Mouse (Mus musculus): ENCODE data around the gene Adat1. TPM values are rescaled to one million over a fixed set of nuclear protein-coding genes. Genes with fewer than 3 reads are reported as not detected.
A peak's percentile ranks its signal among the peaks of the same experiment; 100 is the strongest.

Gene Adat1
- total and polyA plus RNA-seq, 2 experiments from 2014 or later, result 3.8 to 4.7 TPM

- ATAC-seq (peak; percentile 99), DNase-seq (ENCODE audit: low spot score) (peak; percentile 95)
- Histone ChIP-seq H3K36me3 (ENCODE audit: insufficient read depth, low read length) (0 out of 2 replicates have a peak, but pooled peaks cover 5% of the 10 kb centered on the region), H3K27me3 (ENCODE audit: insufficient read depth, low read length) (no peaks in the 10 kb centered on the region), H3K4me1 (ENCODE audit: insufficient read depth, low read length) (peaks cover 12% of the 10 kb centered on the region), H3K4me2 (ENCODE audit: low read depth, low read length) (peak within 1 kb of the TSS; percentile 95), H3K4me3 (ENCODE audit: low read length) (peak within 1 kb of the TSS; percentile 83), H3K9ac (replicated peaks; ENCODE audit: low read length) (peak within 1 kb of the TSS; percentile 78), H3K27ac (peak within 1 kb of the TSS; percentile 82), H3K9me3 (ENCODE audit: low read length) (no peaks in the 10 kb centered on the region)
- WGBS, result under 1% methylated on average over 52 of the region's 53 CpGs
- peak; percentile 52 for TF ChIP-seq CTCF (IDR thresholded peaks at IDR 0.05; ENCODE audit: low read depth)
Measured at GRCm38 (mm10) chr8:111933348-111934076, 58.6 kb downstream of the Adat1 start, which contains the start of gene Tmem231. TSS of gene Tmem231 (minus strand) at chr8:111933881.

- no peak for ATAC-seq
- 25% methylated on average over 19 of the region's 19 CpGs for WGBS
- TF ChIP-seq CTCF (IDR thresholded peaks at IDR 0.05; ENCODE audit: low read depth), result no peak
Measured at GRCm38 (mm10) chr8:111932580-111933336, 59.3 kb downstream of the Adat1 start.

GRCm38 (mm10) chr8:111931721-111932120 lies 60.4 kb downstream of the Adat1 start:
- ATAC-seq (no peak), DNase-seq (ENCODE audit: low spot score) (no peak)
- Histone ChIP-seq H3K9me3 (ENCODE audit: low read length) (no peaks in the 10 kb centered on the region), H3K9ac (replicated peaks; ENCODE audit: low read length) (no peak overlapping the region), H3K4me1 (ENCODE audit: insufficient read depth, low read length) (peaks cover 12% of the 10 kb centered on the region), H3K27me3 (ENCODE audit: insufficient read depth, low read length) (no peaks in the 10 kb centered on the region), H3K27ac (no peak overlapping the region), H3K4me2 (ENCODE audit: low read depth, low read length) (no peak overlapping the region), H3K4me3 (ENCODE audit: low read length) (no peak overlapping the region), H3K36me3 (ENCODE audit: insufficient read depth, low read length) (0 out of 2 replicates have a peak, but pooled peaks cover 5% of the 10 kb centered on the region)
- TF ChIP-seq CTCF (IDR thresholded peaks at IDR 0.05; ENCODE audit: low read depth), result no peak
- 78% methylated on average over 16 of the region's 16 CpGs for WGBS

More at GRCm38 (mm10) chr8:111932580-111933336, 59.3 kb downstream of the Adat1 start:
- Histone ChIP-seq H3K4me3 (ENCODE audit: low read length) (peak overlapping the region; percentile 83), H3K36me3 (ENCODE audit: insufficient read depth, low read length) (0 out of 2 replicates have a peak, but pooled peaks cover 5% of the 10 kb centered on the region), H3K27me3 (ENCODE audit: insufficient read depth, low read length) (no peaks in the 10 kb centered on the region), H3K4me2 (ENCODE audit: low read depth, low read length) (peak overlapping the region; percentile 95), H3K4me1 (ENCODE audit: insufficient read depth, low read length) (peaks cover 12% of the 10 kb centered on the region), H3K9me3 (ENCODE audit: low read length) (no peaks in the 10 kb centered on the region), H3K27ac (peak overlapping the region; percentile 82), H3K9ac (replicated peaks; ENCODE audit: low read length) (peak overlapping the region; percentile 78)
- DNase-seq (ENCODE audit: low spot score), result peak; percentile 65

GRCm38 (mm10) chr8:111929648-111930344 lies 62.3 kb downstream of the Adat1 start:
- 75% methylated on average over 8 of the region's 8 CpGs for WGBS
- no peak overlapping the region for H3K4me2 ChIP-seq (ENCODE audit: low read depth, low read length)
- H3K27ac ChIP-seq, result no peak overlapping the region
- H3K4me3 ChIP-seq (ENCODE audit: low read length), result no peak overlapping the region
- DNase-seq (ENCODE audit: low spot score) (no peak), ATAC-seq (no peak)
- no peak for TF ChIP-seq CTCF (IDR thresholded peaks at IDR 0.05; ENCODE audit: low read depth)
- no peak overlapping the region for H3K9ac ChIP-seq (replicated peaks; ENCODE audit: low read length)
- peaks cover 12% of the 10 kb centered on the region for H3K4me1 ChIP-seq (ENCODE audit: insufficient read depth, low read length)
- 0 out of 2 replicates have a peak, but pooled peaks cover 5% of the 10 kb centered on the region for H3K36me3 ChIP-seq (ENCODE audit: insufficient read depth, low read length)
- H3K9me3 ChIP-seq (ENCODE audit: low read length), result no peaks in the 10 kb centered on the region
- no peaks in the 10 kb centered on the region for H3K27me3 ChIP-seq (ENCODE audit: insufficient read depth, low read length)

- no peak for TF ChIP-seq CTCF (IDR thresholded peaks at IDR 0.05; ENCODE audit: low read depth)
- Histone ChIP-seq H3K9ac (replicated peaks; ENCODE audit: low read length) (no peak overlapping the region), H3K4me3 (ENCODE audit: low read length) (no peak overlapping the region), H3K27ac (no peak overlapping the region), H3K36me3 (ENCODE audit: insufficient read depth, low read length) (no peaks in the 10 kb centered on the region), H3K27me3 (ENCODE audit: insufficient read depth, low read length) (no peaks in the 10 kb centered on the region), H3K9me3 (ENCODE audit: low read length) (no peaks in the 10 kb centered on the region), H3K4me2 (ENCODE audit: low read depth, low read length) (no peak overlapping the region), H3K4me1 (ENCODE audit: insufficient read depth, low read length) (no peaks in the 10 kb centered on the region)
- WGBS, result 87% methylated on average over 7 of the region's 7 CpGs
- DNase-seq (ENCODE audit: low spot score) (no peak), ATAC-seq (no peak)
Measured at GRCm38 (mm10) chr8:111924976-111925375, 67.1 kb downstream of the Adat1 start.

- H3K27me3 ChIP-seq (ENCODE audit: insufficient read depth, low read length), result no peaks in the 10 kb centered on the region
- H3K4me2 ChIP-seq (ENCODE audit: low read depth, low read length), result peak overlapping the region; percentile 29
- 27% methylated on average over 10 of the region's 10 CpGs for WGBS
- no peaks in the 10 kb centered on the region for H3K4me1 ChIP-seq (ENCODE audit: insufficient read depth, low read length)
- no peak overlapping the region for H3K27ac ChIP-seq
- no peak overlapping the region for H3K9ac ChIP-seq (replicated peaks; ENCODE audit: low read length)
- ATAC-seq (peak; percentile 73), DNase-seq (ENCODE audit: low spot score) (peak; percentile 77)
- no peak overlapping the region for H3K4me3 ChIP-seq (ENCODE audit: low read length)
- H3K9me3 ChIP-seq (ENCODE audit: low read length), result no peaks in the 10 kb centered on the region
- TF ChIP-seq CTCF (IDR thresholded peaks at IDR 0.05; ENCODE audit: low read depth), result peak; percentile 70
- H3K36me3 ChIP-seq (ENCODE audit: insufficient read depth, low read length), result peaks cover 2% of the 10 kb centered on the region; the same call in 1 of the 2 replicates
Measured at GRCm38 (mm10) chr8:111923383-111923804, 68.7 kb downstream of the Adat1 start.
